Mouse (Mus musculus): ENCODE data around the gene Klhdc1. TPM values are rescaled to one million over a fixed set of nuclear protein-coding genes. Genes with fewer than 3 reads are reported as not detected.

Klhdc1 gene
- total and polyA plus RNA-seq, 3 experiments = 0.23 to 1.1 TPM; not detected in 1

DNA sequence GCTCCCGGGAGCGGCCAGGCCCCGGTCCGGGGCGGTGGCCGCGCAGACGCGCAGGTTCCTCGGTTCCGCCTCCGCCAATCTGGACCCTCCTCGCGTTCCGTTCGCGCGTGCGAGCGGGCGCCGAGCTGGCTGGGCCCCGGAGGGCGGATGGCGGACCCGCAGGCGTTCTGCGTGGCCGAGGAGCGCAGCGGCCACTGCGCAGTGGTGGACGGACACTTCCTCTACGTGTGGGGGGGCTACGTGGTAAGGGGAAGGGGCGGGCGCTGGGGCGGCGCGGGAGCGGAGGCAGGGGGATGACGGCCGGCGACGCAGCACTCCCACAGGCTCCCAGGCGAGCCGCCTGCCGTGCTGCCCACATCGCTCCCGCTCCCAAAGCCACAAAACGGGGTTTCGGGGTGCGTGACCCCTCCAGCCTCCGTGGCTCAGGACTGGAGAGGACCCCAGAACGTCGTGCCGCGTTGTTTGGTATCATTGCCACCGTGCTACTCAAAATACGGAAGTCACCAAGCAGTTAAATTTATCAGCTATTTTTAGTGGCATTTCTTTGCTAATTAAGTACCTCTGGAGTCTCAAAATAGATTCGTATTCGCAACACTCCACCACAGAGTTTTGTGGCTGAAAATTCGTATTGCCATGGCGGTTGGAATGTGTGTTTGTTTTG is 925 bp downstream of the Klhdc1 start:
- peak overlapping the region; percentile 48 to 64 for H3K4me3 ChIP-seq (ENCODE audit: control insufficient read depth in 1 of 2, insufficient read depth in 1 of 2, low read depth in 2 of 2, low read length in 2 of 2)
- no peaks in the 10 kb centered on the region; a peak in 1 of 4 replicates for H3K4me1 ChIP-seq (ENCODE audit: control insufficient read depth in 1 of 2, insufficient read depth in 2 of 2, low read length in 2 of 2)
- H3K9ac ChIP-seq (ENCODE audit: control insufficient read depth, low read depth, low read length, poor library complexity, severe bottlenecking) = peak overlapping the region; percentile 66
- peak; percentile 69 for DNase-seq (ENCODE audit: low read depth, low spot score)
- no peaks in the 10 kb centered on the region for H3K9me3 ChIP-seq (replicated peaks; ENCODE audit: insufficient read depth, low read length)
- TF ChIP-seq MYC (IDR thresholded peaks at IDR 0.05; ENCODE audit: low read depth, low read length) (no peak), EP300 (IDR thresholded peaks at IDR 0.05; ENCODE audit: low read depth in 1 of 2, low read length in 2 of 2) (no peak), KAT2A (conservative IDR thresholded peaks at IDR 0.05; ENCODE audit: low read depth, low read length) (no peak), POLR2AphosphoS2 (IDR thresholded peaks at IDR 0.05; ENCODE audit: low read length) (no peak), CHD1 (IDR thresholded peaks at IDR 0.05; ENCODE audit: low read depth, low read length) (no peak), MYB (IDR thresholded peaks at IDR 0.05; ENCODE audit: low read depth, low read length) (no peak), UBTF (IDR thresholded peaks at IDR 0.05; ENCODE audit: borderline replicate concordance, insufficient read depth, low read depth, low read length) (0 out of 2 replicates have a peak, but pooled peaks have one; percentile 48), RAD21 (IDR thresholded peaks at IDR 0.05; ENCODE audit: low read depth, low read length) (no peak), SMC3 (IDR thresholded peaks at IDR 0.05; ENCODE audit: low read depth, low read length) (no peak), TCF12 (IDR thresholded peaks at IDR 0.05; ENCODE audit: low read depth, low read length) (0 out of 2 replicates have a peak, but pooled peaks have one; percentile 6), MXI1 (IDR thresholded peaks at IDR 0.05; ENCODE audit: low read depth, low read length) (no peak), CTCF (IDR thresholded peaks at IDR 0.05 in 2 of 3, conservative IDR thresholded peaks at IDR 0.05 in 1 of 3; ENCODE audit: control insufficient read depth in 1 of 3, insufficient read depth in 1 of 3, low read depth in 2 of 3, low read length in 3 of 3, poor library complexity in 1 of 3, severe bottlenecking in 1 of 3) (no peak), ETS1 (IDR thresholded peaks at IDR 0.05; ENCODE audit: low read depth, low read length) (peak; percentile 54; the same call in 1 of the 2 replicates), SIN3A (IDR thresholded peaks at IDR 0.05; ENCODE audit: low read length) (peak; percentile 48; the same call in 1 of the 2 replicates), TBP (IDR thresholded peaks at IDR 0.05; ENCODE audit: low read depth, low read length) (no peak), MAFK (IDR thresholded peaks at IDR 0.05; ENCODE audit: borderline replicate concordance, low read depth, low read length) (no peak), MEF2A (IDR thresholded peaks at IDR 0.05; ENCODE audit: extremely low read depth, insufficient replicate concordance, low read depth, low read length, poor library complexity, severe bottlenecking) (peak; percentile 97), HCFC1 (IDR thresholded peaks at IDR 0.05; ENCODE audit: low read depth, low read length) (no peak), JUND (IDR thresholded peaks at IDR 0.05; ENCODE audit: low read depth, low read length) (no peak), TAL1 (IDR thresholded peaks at IDR 0.05; ENCODE audit: low read length) (no peak), MAX (IDR thresholded peaks at IDR 0.05; ENCODE audit: low read length) (no peak), USF2 (IDR thresholded peaks at IDR 0.05; ENCODE audit: borderline replicate concordance in 1 of 2, insufficient read depth in 1 of 2, low read depth in 1 of 2, low read length in 2 of 2) (no peak), ZKSCAN1 (IDR thresholded peaks at IDR 0.05; ENCODE audit: low read depth, low read length) (no peak), ZMIZ1 (IDR thresholded peaks at IDR 0.05; ENCODE audit: low read depth, low read length) (no peak), CHD2 (IDR thresholded peaks at IDR 0.05; ENCODE audit: low read length) (no peak), ELF1 (IDR thresholded peaks at IDR 0.05; ENCODE audit: low read depth, low read length) (0 out of 2 replicates have a peak, but pooled peaks have one; percentile 27), POLR2AphosphoS5 (IDR thresholded peaks at IDR 0.05; ENCODE audit: borderline replicate concordance, low read depth, low read length) (no peak), ZNF384 (IDR thresholded peaks at IDR 0.05; ENCODE audit: low read depth, low read length) (no peak), GATA1 (IDR thresholded peaks at IDR 0.05; ENCODE audit: low read depth, low read length) (peak; percentile 40; the same call in 1 of the 2 replicates), NELFE (IDR thresholded peaks at IDR 0.05; ENCODE audit: low read depth, low read length) (no peak), MAZ (IDR thresholded peaks at IDR 0.05; ENCODE audit: low read depth, low read length) (no peak), POLR2A (IDR thresholded peaks at IDR 0.05; ENCODE audit: control insufficient read depth in 1 of 2, insufficient read depth in 1 of 2, low read depth in 1 of 2, low read length in 2 of 2, poor library complexity in 1 of 2) (0 out of 4 replicates have a peak, but pooled peaks of 1 of the 2 experiments have one; percentile 55), NRF1 (IDR thresholded peaks at IDR 0.05; ENCODE audit: insufficient read depth, low read depth, low read length, poor library complexity, severe bottlenecking) (0 out of 2 replicates have a peak, but pooled peaks have one; percentile 40), E2F4 (IDR thresholded peaks at IDR 0.05; ENCODE audit: borderline replicate concordance, low read depth, low read length) (no peak), GABPA (IDR thresholded peaks at IDR 0.05; ENCODE audit: low read depth, low read length) (no peak), RCOR1 (IDR thresholded peaks at IDR 0.05; ENCODE audit: low read depth, low read length) (no peak)
- H3K27me3 ChIP-seq (ENCODE audit: control insufficient read depth in 1 of 2, insufficient read depth in 2 of 2, low read length in 2 of 2) = peaks cover 0 to 7% of the 10 kb centered on the region in 2 experiments; a peak in 3 of 4 replicates
- no peaks in the 10 kb centered on the region for H3K79me2 ChIP-seq (ENCODE audit: control insufficient read depth, insufficient read depth, low read length, poor library complexity)
- H3K36me3 ChIP-seq (ENCODE audit: control insufficient read depth in 1 of 2, insufficient read depth in 2 of 2, low read length in 2 of 2) = no peaks in the 10 kb centered on the region
- H3K27ac ChIP-seq (ENCODE audit: control insufficient read depth, low read depth, low read length) = no peak overlapping the region

Measured in MEL (cell line).